Mouse (Mus musculus) adrenal gland, adult 2 months (tissue): ENCODE results near the gene Gm29276. TPM values are rescaled to one million over a fixed set of nuclear protein-coding genes. Genes with fewer than 3 reads are reported as not detected.
"Not testable (repeated sequence)": the region's sequence is repeated elsewhere in the genome, so short reads cannot be mapped to it uniquely, and the experiment has no call there.

Experiments used
- DNase-seq: peaks from one replicate; pipeline ENCODE4 v3.0.0; 2021
- long read RNA-seq: library from polyadenylated mRNA; stranded (forward); transcript quantifications from one replicate; pipeline ENCODE4 v2.0.0, GENCODE M21; 2021
- polyA plus RNA-seq: library from polyadenylated mRNA; depleted of rRNA; stranded (reverse); fragments of >200 nt; gene quantifications from 2 replicates; pipeline ENCODE4 v1.2.3, GENCODE M21; 2012; rRNA removed
- total RNA-seq, 2 experiments: library from RNA; stranded (reverse); gene quantifications; 2 replicates each; pipeline ENCODE4 v1.2.3; 2021

Gm29276 gene
- total RNA-seq (not detected), polyA plus RNA-seq (not detected in 2 replicates)
- long read RNA-seq: 0 reads

DNA sequence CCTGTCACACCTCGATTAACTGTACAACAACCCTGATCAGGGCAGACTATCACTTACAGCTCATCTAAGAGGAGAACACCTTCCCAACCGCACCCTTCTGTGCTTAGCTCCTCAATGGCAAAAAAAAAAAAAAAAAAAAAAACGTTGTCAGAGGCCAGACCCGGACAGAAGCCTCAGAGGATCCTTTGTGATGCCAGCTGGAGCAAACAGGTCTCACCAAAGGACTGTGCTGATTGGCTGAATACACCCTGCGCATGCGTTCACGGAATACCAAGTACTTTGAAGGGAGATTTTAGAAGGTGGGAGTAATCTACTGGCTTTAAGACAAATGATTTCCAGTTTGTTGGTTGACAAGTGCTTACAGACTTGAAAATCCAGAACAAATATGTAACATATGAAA, at the start of gene Gm29276:
Gene Gm29276 (minus strand): TSS at position 101 of the 400 bp plus-strand sequence.
- DNase-seq: not testable (repeated sequence)
